17 mouse cellular contexts compared by ENCODE assay signal in the genomic region with DNA sequence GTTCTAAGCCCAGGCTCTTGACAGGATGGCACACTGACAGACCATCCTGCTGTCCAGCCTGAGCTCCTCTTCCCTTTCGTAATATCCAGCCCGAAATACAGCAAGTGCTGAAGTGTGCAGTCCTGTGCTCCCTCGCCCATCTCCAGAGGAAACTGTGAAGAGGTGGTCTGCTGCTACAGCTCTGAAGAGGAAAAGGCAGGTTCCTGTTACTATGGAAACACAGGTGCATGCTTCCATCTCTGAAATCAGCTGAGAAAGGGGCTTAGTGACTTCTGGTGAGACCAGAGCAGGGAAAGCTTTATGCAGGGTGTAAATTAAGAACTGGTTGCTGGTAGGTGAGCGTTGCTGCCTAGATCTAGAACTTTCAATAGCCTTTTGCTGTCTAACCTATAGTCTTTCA.
A peak's percentile ranks its signal among the peaks of the same experiment; 100 is the strongest.
DNase-seq lines count a peak whose midpoint lies in the region; ATAC-seq and TF ChIP-seq lines count a peak whose summit lies in the region.
"Had no signal": no experiment of that assay in that cellular context is flagged by ENCODE, and none has a peak within 500 bp of the region (broad histone marks: within the 10 kb centered on the region; RNA-seq: fewer than 3 reads in every experiment).

No protein-coding gene starts in this region.

- ATAC-seq in forebrain, embryonic 16.5 days = peak; percentile 50; the same call in 1 of the 2 replicates
- peak; percentile 74; the same call in 1 of the 2 replicates for ATAC-seq in hindbrain, postnatal 0 days
- ATAC-seq in hindbrain, embryonic 13.5 days (ENCODE audit: low FRiP score) = no peak
- peak; percentile 87 for ATAC-seq in midbrain, embryonic 16.5 days
- ATAC-seq: activated CD4-positive, CD25-positive, alpha-beta regulatory T cell, adult 4 months had no signal

- 94% methylated on average over 4 of the region's 4 CpGs for WGBS in forebrain, embryonic 16.5 days
- 86% methylated on average over 4 of the region's 4 CpGs for WGBS in forebrain, embryonic 10.5 days
- 79% methylated on average over 4 of the region's 4 CpGs for WGBS in hindbrain, postnatal 0 days
- 92% methylated on average over 4 of the region's 4 CpGs for WGBS in hindbrain, embryonic 13.5 days
- 81% methylated on average over 4 of the region's 4 CpGs for WGBS in midbrain, embryonic 16.5 days
- 94% methylated on average over 4 of the region's 4 CpGs for WGBS in midbrain, embryonic 10.5 days

- no peaks in the 10 kb centered on the region for H3K9me3 ChIP-seq in forebrain, embryonic 16.5 days (ENCODE audit: control insufficient read depth, low read length)
- H3K9me3 ChIP-seq in forebrain, embryonic 10.5 days = no peaks in the 10 kb centered on the region
- H3K9me3 ChIP-seq in hindbrain, postnatal 0 days (ENCODE audit: low read length) = no peaks in the 10 kb centered on the region
- H3K9me3 ChIP-seq in hindbrain, embryonic 13.5 days = no peaks in the 10 kb centered on the region
- H3K9me3 ChIP-seq in midbrain, embryonic 16.5 days (replicated peaks; ENCODE audit: control insufficient read depth, low read length, poor library complexity, severe bottlenecking) = no peaks in the 10 kb centered on the region
- no peaks in the 10 kb centered on the region for H3K9me3 ChIP-seq in midbrain, embryonic 10.5 days (replicated peaks)
- H3K9me3 ChIP-seq: embryonic facial prominence, embryonic 13.5 days; heart, embryonic 12.5 days; hindbrain, embryonic 12.5 days had no signal

- H3K27me3 ChIP-seq in forebrain, embryonic 16.5 days (replicated peaks; ENCODE audit: control insufficient read depth, insufficient read depth, low read length) = no peaks in the 10 kb centered on the region
- no peaks in the 10 kb centered on the region for H3K27me3 ChIP-seq in forebrain, embryonic 10.5 days (ENCODE audit: poor library complexity, severe bottlenecking)
- H3K27me3 ChIP-seq in hindbrain, postnatal 0 days (ENCODE audit: insufficient read depth, low read length) = no peaks in the 10 kb centered on the region
- H3K27me3 ChIP-seq in hindbrain, embryonic 13.5 days = no peaks in the 10 kb centered on the region
- no peaks in the 10 kb centered on the region for H3K27me3 ChIP-seq in midbrain, embryonic 16.5 days (ENCODE audit: control insufficient read depth, insufficient read depth, low read depth, low read length)
- H3K27me3 ChIP-seq in midbrain, embryonic 10.5 days (ENCODE audit: low read depth, poor library complexity, severe bottlenecking) = no peaks in the 10 kb centered on the region
- H3K27me3 ChIP-seq: embryonic facial prominence, embryonic 13.5 days; heart, embryonic 12.5 days; hindbrain, embryonic 12.5 days had no signal

- H3K4me1 ChIP-seq in forebrain, embryonic 16.5 days (replicated peaks; ENCODE audit: control insufficient read depth, insufficient read depth, low read length) = no peaks in the 10 kb centered on the region
- H3K4me1 ChIP-seq in forebrain, embryonic 10.5 days = no peaks in the 10 kb centered on the region
- H3K4me1 ChIP-seq in hindbrain, postnatal 0 days (ENCODE audit: insufficient read depth, low read length) = no peaks in the 10 kb centered on the region
- H3K4me1 ChIP-seq in hindbrain, embryonic 13.5 days (replicated peaks) = no peaks in the 10 kb centered on the region
- H3K4me1 ChIP-seq in midbrain, embryonic 16.5 days (ENCODE audit: control insufficient read depth, insufficient read depth, low read length) = no peaks in the 10 kb centered on the region
- H3K4me1 ChIP-seq in midbrain, embryonic 10.5 days = no peaks in the 10 kb centered on the region
- H3K4me1 ChIP-seq: embryonic facial prominence, embryonic 13.5 days; heart, embryonic 12.5 days; hindbrain, embryonic 12.5 days had no signal

- DNase-seq in forebrain, embryonic 10.5 days (ENCODE audit: extremely low spot score, low spot score) = no peak
- peak; percentile 46 for DNase-seq in hindbrain, postnatal 0 days (ENCODE audit: low spot score)
- no peak for DNase-seq in midbrain, embryonic 10.5 days (ENCODE audit: low spot score)
- no peak for DNase-seq in urinary bladder, postnatal 36 days (ENCODE audit: low spot score in 2 of 2)
- DNase-seq: adrenal gland, postnatal 14 days; cerebellum, adult 18-20 months; cerebellum, adult 9-11 months; cerebellum, postnatal 36 days; gastrocnemius, adult 2 months; gastrocnemius, postnatal 25 days had no signal

- no peak overlapping the region for H3K4me3 ChIP-seq in forebrain, embryonic 16.5 days (replicated peaks; ENCODE audit: low read length)
- no peak overlapping the region for H3K4me3 ChIP-seq in forebrain, embryonic 10.5 days
- no peak overlapping the region for H3K4me3 ChIP-seq in hindbrain, postnatal 0 days (ENCODE audit: low read length)
- H3K4me3 ChIP-seq in hindbrain, embryonic 13.5 days = no peak overlapping the region
- no peak overlapping the region for H3K4me3 ChIP-seq in midbrain, embryonic 16.5 days (ENCODE audit: low read depth, low read length)
- no peak overlapping the region for H3K4me3 ChIP-seq in midbrain, embryonic 10.5 days
- H3K4me3 ChIP-seq: embryonic facial prominence, embryonic 13.5 days; gastrocnemius, adult 2 months; heart, embryonic 12.5 days; hindbrain, embryonic 12.5 days had no signal

- H3K9ac ChIP-seq in forebrain, embryonic 16.5 days (replicated peaks; ENCODE audit: low read depth, low read length) = no peak overlapping the region
- no peak overlapping the region for H3K9ac ChIP-seq in hindbrain, postnatal 0 days (replicated peaks; ENCODE audit: low read length)
- H3K9ac ChIP-seq in hindbrain, embryonic 13.5 days = no peak overlapping the region
- H3K9ac ChIP-seq in midbrain, embryonic 16.5 days (ENCODE audit: low read depth, low read length) = no peak overlapping the region
- H3K9ac ChIP-seq: embryonic facial prominence, embryonic 13.5 days; heart, embryonic 12.5 days; hindbrain, embryonic 12.5 days had no signal

- no peak overlapping the region for H3K27ac ChIP-seq in forebrain, embryonic 16.5 days (ENCODE audit: low read length)
- no peak overlapping the region for H3K27ac ChIP-seq in forebrain, embryonic 10.5 days
- no peak overlapping the region for H3K27ac ChIP-seq in hindbrain, postnatal 0 days
- H3K27ac ChIP-seq in hindbrain, embryonic 13.5 days = no peak overlapping the region
- H3K27ac ChIP-seq in midbrain, embryonic 16.5 days (ENCODE audit: low read length) = no peak overlapping the region
- H3K27ac ChIP-seq in midbrain, embryonic 10.5 days (replicated peaks) = no peak overlapping the region
- H3K27ac ChIP-seq: embryonic facial prominence, embryonic 13.5 days; gastrocnemius, adult 2 months; hindbrain, embryonic 12.5 days had no signal

- no peaks in the 10 kb centered on the region for H3K36me3 ChIP-seq in forebrain, embryonic 16.5 days (ENCODE audit: control insufficient read depth, insufficient read depth)
- H3K36me3 ChIP-seq in forebrain, embryonic 10.5 days (replicated peaks) = no peaks in the 10 kb centered on the region
- H3K36me3 ChIP-seq in hindbrain, postnatal 0 days (ENCODE audit: insufficient read depth, low read length) = no peaks in the 10 kb centered on the region
- no peaks in the 10 kb centered on the region for H3K36me3 ChIP-seq in hindbrain, embryonic 13.5 days
- no peaks in the 10 kb centered on the region for H3K36me3 ChIP-seq in midbrain, embryonic 16.5 days (ENCODE audit: control insufficient read depth, insufficient read depth, low read length)
- H3K36me3 ChIP-seq in midbrain, embryonic 10.5 days = no peaks in the 10 kb centered on the region
- H3K36me3 ChIP-seq: embryonic facial prominence, embryonic 13.5 days; heart, embryonic 12.5 days; hindbrain, embryonic 12.5 days had no signal

- H3K4me2 ChIP-seq in forebrain, embryonic 16.5 days (ENCODE audit: low read length) = no peak overlapping the region
- no peak overlapping the region for H3K4me2 ChIP-seq in hindbrain, postnatal 0 days (ENCODE audit: low read depth, low read length)
- H3K4me2 ChIP-seq in hindbrain, embryonic 13.5 days = no peak overlapping the region
- no peak overlapping the region for H3K4me2 ChIP-seq in midbrain, embryonic 16.5 days (ENCODE audit: low read length)
- H3K4me2 ChIP-seq: embryonic facial prominence, embryonic 13.5 days; heart, embryonic 12.5 days; hindbrain, embryonic 12.5 days had no signal

- TF ChIP-seq CTCF in hindbrain, postnatal 0 days (IDR thresholded peaks at IDR 0.05; ENCODE audit: low read depth) = no peak
